Mouse (Mus musculus) hindbrain, embryonic 12.5 days (tissue): ENCODE results near the gene Mdh2. TPM values are rescaled to one million over a fixed set of nuclear protein-coding genes. Genes with fewer than 3 reads are reported as not detected.

Experiments used
- ATAC-seq: fragments of 200-750 bp; cut with Nextera tagmentation; 2 replicates; pipeline ENCODE4 v1.8.0; 2017; ENCODE audit warnings: moderate TSS enrichment; ENCODE audit not compliant: low FRiP score
- H3K27ac ChIP-seq: fragments of 300-500 bp; sonication (generic); 2 replicates; pipeline ENCODE4 v1.5.1; 2016; ENCODE audit warnings: mild to moderate bottlenecking
- H3K27me3 ChIP-seq: fragments of 300-500 bp; sonication (generic); 2 replicates; pipeline ENCODE4 v1.6.1; 2016; ENCODE audit warnings: mild to moderate bottlenecking
- H3K36me3 ChIP-seq: fragments of 300-500 bp; sonication (generic); 2 replicates; pipeline ENCODE4 v1.6.1; 2016; ENCODE audit warnings: mild to moderate bottlenecking
- H3K4me1 ChIP-seq: fragments of 300-500 bp; sonication (generic); 2 replicates; pipeline ENCODE4 v1.6.1; 2016
- H3K4me2 ChIP-seq: fragments of 300-500 bp; sonication (generic); replicated peaks from 2 replicates; pipeline ENCODE4 v1.6.1; 2016; ENCODE audit warnings: mild to moderate bottlenecking
- H3K4me3 ChIP-seq: fragments of 300-500 bp; sonication (generic); 2 replicates; pipeline ENCODE4 v1.5.1; 2016; ENCODE audit warnings: mild to moderate bottlenecking
- H3K9ac ChIP-seq: fragments of 300-500 bp; sonication (generic); 2 replicates; pipeline ENCODE4 v1.6.1; 2016; ENCODE audit warnings: mild to moderate bottlenecking, moderate library complexity
- H3K9me3 ChIP-seq: fragments of 300-500 bp; sonication (generic); replicated peaks from 2 replicates; pipeline ENCODE4 v1.6.1; 2016; ENCODE audit warnings: mild to moderate bottlenecking
- WGBS: fragments of 180-500 bp; shearing (Covaris S2); methylation state at CpG from one replicate; pipeline ENCODE4 v1.1.7; 2016; 5-methylcytosine and 5-hydroxymethylcytosine counted together
- polyA plus RNA-seq: library from polyadenylated mRNA; unstranded; fragments of >200 nt; fragmentation: Nextera tagmentation; extraction: Ambion mirVana; gene quantifications from 2 replicates; pipeline ENCODE4 v1.2.1, GENCODE M21; 2016

The Mdh2 gene
- polyA plus RNA-seq, 1 experiment from 2014 or later = 539 TPM

- Histone ChIP-seq H3K4me1 (peaks cover 19% of the 10 kb centered on the region), H3K27ac (no peak overlapping the region), H3K4me2 (peak overlapping the region; percentile 95), H3K4me3 (peak overlapping the region; percentile 91), H3K9me3 (peaks cover 7% of the 10 kb centered on the region), H3K36me3 (peaks cover 22% of the 10 kb centered on the region), H3K9ac (peak overlapping the region; percentile 91), H3K27me3 (peaks cover 10% of the 10 kb centered on the region; the same call in 1 of the 2 replicates)
- 20% methylated on average over 18 of the region's 18 CpGs for WGBS
- peak; percentile 66 for ATAC-seq
These were observed 35.1 kb upstream of the Mdh2 start for GRCm38 (mm10) chr5:135742941-135743740.

DNA sequence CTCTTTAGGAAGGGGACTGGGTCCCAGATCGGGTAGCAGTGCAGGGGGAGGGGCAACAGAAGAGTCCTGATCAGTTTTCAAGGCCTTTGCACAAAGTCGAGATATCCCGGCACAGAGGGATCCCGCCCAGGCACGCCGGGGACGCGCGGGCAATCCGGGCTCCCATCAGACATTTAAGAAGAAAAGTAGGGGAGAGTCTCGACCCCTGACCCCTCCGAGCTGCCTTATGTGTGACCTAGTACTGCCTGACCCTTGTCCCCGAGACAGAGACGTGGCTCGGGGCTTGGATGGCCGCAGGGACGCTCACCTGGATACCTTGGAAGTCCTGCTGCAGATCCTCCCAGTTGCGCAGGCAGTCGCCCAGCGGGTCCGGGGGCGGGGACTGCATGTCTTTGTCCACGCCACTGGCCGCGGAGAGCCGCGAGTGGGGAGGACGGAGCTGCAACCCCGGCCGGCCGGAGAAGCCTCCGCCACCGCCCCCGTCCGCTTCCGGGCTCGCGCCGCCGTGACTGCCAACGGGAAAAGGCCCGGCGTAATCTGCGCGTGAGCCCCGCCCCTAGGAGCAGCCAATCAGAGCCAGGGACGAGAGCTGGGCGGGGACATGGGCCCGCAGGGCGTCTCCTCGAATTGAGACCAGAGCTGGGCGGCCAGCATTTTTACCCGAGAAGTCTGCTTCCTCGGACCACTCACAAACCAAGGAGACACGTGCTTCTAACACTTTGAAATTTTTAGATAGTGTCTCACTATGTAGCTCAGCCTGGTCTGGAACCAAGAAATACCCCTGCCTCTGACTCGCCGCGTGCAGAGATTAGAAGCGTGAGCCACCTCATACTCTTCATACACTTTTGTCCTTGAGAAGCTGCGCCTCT is 34.3 kb upstream of the Mdh2 start, which contains the start of gene Tmem120a:
Gene Tmem120a (minus strand): TSS at position 708 of the 869 bp plus-strand sequence.
- Histone ChIP-seq H3K36me3 (peaks cover 22% of the 10 kb centered on the region), H3K27ac (peak within 1 kb of the TSS; percentile 68), H3K27me3 (peaks cover 10% of the 10 kb centered on the region; the same call in 1 of the 2 replicates), H3K9ac (peak within 1 kb of the TSS; percentile 91), H3K4me1 (peaks cover 19% of the 10 kb centered on the region), H3K4me3 (peak within 1 kb of the TSS; percentile 91), H3K9me3 (peaks cover 13% of the 10 kb centered on the region), H3K4me2 (peak within 1 kb of the TSS; percentile 95)
- under 1% methylated on average over 58 of the region's 60 CpGs for WGBS
- ATAC-seq = peak; percentile 96

DNA sequence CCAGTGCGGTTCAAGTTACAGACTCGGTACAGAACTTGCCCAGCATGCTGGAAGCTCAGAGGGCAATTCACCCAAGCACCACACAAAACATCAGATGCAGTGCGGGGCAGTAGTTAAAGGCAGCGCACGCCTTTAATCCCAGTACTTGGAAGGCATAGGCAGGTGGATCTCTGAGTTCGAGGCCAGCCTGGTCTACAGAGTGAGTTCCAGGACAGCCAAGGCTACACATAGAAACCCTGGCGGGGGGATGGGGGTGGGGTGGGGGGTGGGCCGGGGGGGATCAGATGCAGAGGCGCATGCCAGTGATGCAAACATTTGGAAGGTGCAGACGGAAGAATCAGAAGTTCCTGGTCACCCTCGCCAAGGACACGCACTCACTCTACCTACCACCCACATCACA is 33.5 kb upstream of the Mdh2 start:
- WGBS = 19% methylated on average over 12 of the region's 12 CpGs
- H3K4me2 ChIP-seq = peak overlapping the region; percentile 95
- H3K9ac ChIP-seq = peak overlapping the region; percentile 91; the same call in 1 of the 2 replicates
- ATAC-seq = no peak
- peaks cover 10% of the 10 kb centered on the region; the same call in 1 of the 2 replicates for H3K27me3 ChIP-seq
- no peak overlapping the region for H3K27ac ChIP-seq
- H3K4me3 ChIP-seq = peak overlapping the region; percentile 91
- H3K4me1 ChIP-seq = peaks cover 19% of the 10 kb centered on the region
- H3K9me3 ChIP-seq = peaks cover 13% of the 10 kb centered on the region
- H3K36me3 ChIP-seq = peaks cover 18% of the 10 kb centered on the region

DNA sequence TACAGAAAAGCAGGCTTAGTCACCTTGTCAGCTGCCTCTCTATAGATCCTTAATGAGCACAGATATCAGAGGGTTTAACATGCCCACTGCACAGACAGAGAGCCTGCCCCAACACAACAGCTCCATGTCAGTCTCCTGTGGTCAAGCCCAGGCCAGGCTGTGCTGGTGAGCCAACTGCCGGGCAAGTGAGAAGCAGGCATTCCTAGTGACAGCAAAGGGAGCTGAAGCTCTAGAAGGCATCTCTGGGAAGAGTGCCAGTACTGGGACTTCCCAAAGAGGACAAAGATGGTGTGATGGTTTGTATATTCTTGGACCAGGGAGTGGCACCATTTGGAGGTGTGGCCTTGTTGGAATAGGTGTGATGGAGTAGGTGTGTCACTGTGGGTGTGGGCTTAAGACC is 27.2 kb upstream of the Mdh2 start:
- H3K4me2 ChIP-seq = no peak overlapping the region
- no peak for ATAC-seq
- H3K9ac ChIP-seq = no peak overlapping the region
- WGBS = 79% methylated on average over 1 of the region's 1 CpGs
- no peaks in the 10 kb centered on the region for H3K27me3 ChIP-seq
- no peaks in the 10 kb centered on the region for H3K36me3 ChIP-seq
- H3K4me3 ChIP-seq = no peak overlapping the region
- H3K9me3 ChIP-seq = peaks cover 13% of the 10 kb centered on the region
- H3K27ac ChIP-seq = no peak overlapping the region
- no peaks in the 10 kb centered on the region for H3K4me1 ChIP-seq

GRCm38 (mm10) chr5:135751595-135751994 is 26.7 kb upstream of the Mdh2 start:
- H3K4me1 ChIP-seq = no peaks in the 10 kb centered on the region
- H3K36me3 ChIP-seq = no peaks in the 10 kb centered on the region
- H3K4me2 ChIP-seq = no peak overlapping the region
- no peak overlapping the region for H3K27ac ChIP-seq
- no peak overlapping the region for H3K9ac ChIP-seq
- WGBS = 77% methylated on average over 2 of the region's 2 CpGs
- H3K9me3 ChIP-seq = peaks cover 13% of the 10 kb centered on the region
- ATAC-seq = no peak
- H3K4me3 ChIP-seq = no peak overlapping the region
- no peaks in the 10 kb centered on the region for H3K27me3 ChIP-seq

- Histone ChIP-seq H3K4me2 (no peak overlapping the region), H3K27ac (no peak overlapping the region), H3K36me3 (no peaks in the 10 kb centered on the region), H3K4me1 (no peaks in the 10 kb centered on the region), H3K27me3 (0 out of 2 replicates have a peak, but pooled peaks cover 4% of the 10 kb centered on the region), H3K4me3 (no peak overlapping the region), H3K9me3 (no peaks in the 10 kb centered on the region), H3K9ac (no peak overlapping the region)
- 84% methylated on average over 3 of the region's 3 CpGs for WGBS
- no peak for ATAC-seq
These were observed 16.4 kb upstream of the Mdh2 start for GRCm38 (mm10) chr5:135761881-135762280.

- Histone ChIP-seq H3K27ac (no peak overlapping the region), H3K4me2 (no peak overlapping the region), H3K9ac (no peak overlapping the region), H3K4me3 (no peak overlapping the region), H3K27me3 (0 out of 2 replicates have a peak, but pooled peaks cover 4% of the 10 kb centered on the region), H3K9me3 (no peaks in the 10 kb centered on the region), H3K36me3 (no peaks in the 10 kb centered on the region), H3K4me1 (no peaks in the 10 kb centered on the region)
- ATAC-seq = no peak
- WGBS = 5% methylated on average over 7 of the region's 7 CpGs
These were observed 14.8 kb upstream of the Mdh2 start for GRCm38 (mm10) chr5:135763526-135763925.

DNA sequence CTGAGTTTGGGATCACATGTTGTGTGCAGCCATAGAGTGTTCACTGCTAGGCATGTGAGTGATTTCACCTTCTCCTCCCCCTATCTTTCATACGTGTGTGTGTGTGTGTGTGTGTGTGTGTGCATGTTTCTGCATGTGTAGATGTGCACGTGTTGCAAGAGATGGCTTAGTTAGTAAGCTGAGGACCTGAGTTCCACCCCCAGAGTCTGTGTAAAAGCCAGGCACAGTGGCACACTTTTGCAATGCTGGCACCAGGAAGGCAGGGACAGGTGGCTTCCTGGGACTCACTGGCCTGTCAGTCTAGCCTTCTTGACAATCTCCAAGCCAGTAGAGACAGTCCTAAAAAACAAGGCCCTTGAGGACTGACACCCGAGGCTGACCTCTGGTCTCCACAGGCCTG is 13.3 kb upstream of the Mdh2 start:
- WGBS = 89% methylated on average over 3 of the region's 3 CpGs
- Histone ChIP-seq H3K4me2 (no peak overlapping the region), H3K9me3 (no peaks in the 10 kb centered on the region), H3K4me1 (no peaks in the 10 kb centered on the region), H3K27ac (no peak overlapping the region), H3K9ac (no peak overlapping the region), H3K36me3 (no peaks in the 10 kb centered on the region), H3K27me3 (0 out of 2 replicates have a peak, but pooled peaks cover 4% of the 10 kb centered on the region), H3K4me3 (no peak overlapping the region)
- no peak for ATAC-seq

DNA sequence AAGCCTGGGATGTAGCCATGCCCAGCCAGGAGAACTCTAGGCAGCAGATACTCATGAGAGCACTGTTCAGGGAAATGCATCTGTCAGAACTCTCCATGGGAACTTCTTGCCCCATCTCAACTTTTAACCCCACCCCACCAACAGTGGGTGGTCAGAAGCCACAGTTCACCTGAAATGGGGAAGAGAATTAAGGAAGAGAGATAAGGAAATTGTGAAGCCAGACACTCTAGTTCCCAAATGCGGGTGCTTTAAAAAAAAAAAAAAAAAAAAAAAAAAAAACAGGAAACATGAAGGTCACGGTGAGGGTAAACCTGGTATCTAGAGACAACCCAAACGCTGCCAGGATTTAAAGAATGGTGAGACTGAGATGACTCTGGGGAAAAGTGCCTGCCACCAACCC is 5.8 kb upstream of the Mdh2 start:
- H3K4me1 ChIP-seq = peaks cover 3% of the 10 kb centered on the region
- 68% methylated on average over 3 of the region's 3 CpGs for WGBS
- H3K36me3 ChIP-seq = no peaks in the 10 kb centered on the region
- no peak overlapping the region for H3K9ac ChIP-seq
- no peak overlapping the region for H3K4me3 ChIP-seq
- H3K27me3 ChIP-seq = no peaks in the 10 kb centered on the region
- H3K27ac ChIP-seq = no peak overlapping the region
- no peak overlapping the region for H3K4me2 ChIP-seq
- no peaks in the 10 kb centered on the region for H3K9me3 ChIP-seq
- ATAC-seq = no peak

DNA sequence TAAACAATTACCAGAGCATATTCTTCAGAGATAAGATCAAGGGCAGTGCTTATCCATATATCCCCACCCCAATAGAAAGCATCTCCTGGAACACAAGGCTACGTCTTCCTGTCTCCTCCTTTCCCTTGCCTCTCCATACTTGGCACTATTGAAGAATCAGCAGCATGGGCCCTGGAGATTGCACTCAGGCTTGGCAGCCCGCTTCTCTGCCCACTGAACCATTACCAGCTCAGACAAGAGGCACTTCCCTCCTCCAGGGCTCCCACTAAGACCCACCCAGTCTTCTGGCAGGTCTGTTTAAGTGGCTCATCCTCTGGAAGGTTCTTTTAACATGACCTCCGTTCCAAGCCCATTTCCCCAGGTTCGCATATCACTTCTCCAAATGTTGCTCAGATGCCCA is 1.7 kb upstream of the Mdh2 start:
- Histone ChIP-seq H3K9me3 (no peaks in the 10 kb centered on the region), H3K36me3 (peaks cover 1% of the 10 kb centered on the region), H3K4me3 (no peak overlapping the region), H3K27me3 (no peaks in the 10 kb centered on the region), H3K4me2 (no peak overlapping the region), H3K9ac (no peak overlapping the region), H3K27ac (no peak overlapping the region), H3K4me1 (peaks cover 22% of the 10 kb centered on the region)
- WGBS = 83% methylated on average over 4 of the region's 4 CpGs
- ATAC-seq = no peak

GRCm38 (mm10) chr5:135777796-135778470 is 347 bp upstream of the Mdh2 start, which contains the start of gene Styxl1:
Gene Styxl1 (minus strand): TSS chr5:135778385.
- no peaks in the 10 kb centered on the region for H3K27me3 ChIP-seq
- H3K4me1 ChIP-seq = peaks cover 22% of the 10 kb centered on the region
- H3K4me3 ChIP-seq = peak within 1 kb of the TSS; percentile 84
- peak within 1 kb of the TSS; percentile 94 for H3K27ac ChIP-seq
- H3K36me3 ChIP-seq = peaks cover 14% of the 10 kb centered on the region
- peak; percentile 94 for ATAC-seq
- H3K9me3 ChIP-seq = no peaks in the 10 kb centered on the region
- peak within 1 kb of the TSS; percentile 93 for H3K9ac ChIP-seq
- under 1% methylated on average over 44 of the region's 45 CpGs for WGBS
- peak within 1 kb of the TSS; percentile 87 for H3K4me2 ChIP-seq

DNA sequence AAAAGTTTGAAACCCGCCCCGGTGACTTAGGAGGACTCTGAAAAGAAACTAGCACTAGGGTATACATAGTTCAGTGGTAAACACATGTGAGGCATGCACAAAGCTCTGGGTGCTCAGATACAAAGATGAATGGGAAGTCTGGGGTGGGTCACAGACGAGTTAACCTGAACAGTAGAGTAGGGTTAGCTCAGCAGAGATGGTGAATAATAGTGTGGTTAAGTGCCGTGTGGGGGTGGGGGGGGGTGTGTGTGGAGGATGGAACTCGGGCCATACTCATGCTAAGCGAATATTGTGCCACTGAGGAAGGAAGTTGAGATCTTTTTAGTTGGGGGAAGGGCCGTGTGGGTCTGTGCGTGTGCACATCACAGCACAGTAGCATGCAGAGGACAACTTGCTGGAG is 2.1 kb downstream of the Mdh2 start:
- Histone ChIP-seq H3K4me3 (no peak overlapping the region), H3K27me3 (no peaks in the 10 kb centered on the region), H3K4me2 (peak overlapping the region; percentile 87; the same call in 1 of the 2 replicates), H3K27ac (no peak overlapping the region), H3K9ac (no peak overlapping the region), H3K36me3 (peaks cover 38% of the 10 kb centered on the region), H3K4me1 (peaks cover 22% of the 10 kb centered on the region), H3K9me3 (no peaks in the 10 kb centered on the region)
- 79% methylated on average over 8 of the region's 8 CpGs for WGBS
- ATAC-seq = no peak
